Mouse (Mus musculus): ENCODE measurements around the gene Grin2a.
A peak's percentile ranks its signal among the peaks of the same experiment; 100 is the strongest.

The Grin2a gene

GRCm38 (mm10) chr16:9994951-9995813 lies at the start of gene Grin2a:
Gene Grin2a (minus strand): TSS chr16:9995560.
- DNase-seq: no peak

DNA sequence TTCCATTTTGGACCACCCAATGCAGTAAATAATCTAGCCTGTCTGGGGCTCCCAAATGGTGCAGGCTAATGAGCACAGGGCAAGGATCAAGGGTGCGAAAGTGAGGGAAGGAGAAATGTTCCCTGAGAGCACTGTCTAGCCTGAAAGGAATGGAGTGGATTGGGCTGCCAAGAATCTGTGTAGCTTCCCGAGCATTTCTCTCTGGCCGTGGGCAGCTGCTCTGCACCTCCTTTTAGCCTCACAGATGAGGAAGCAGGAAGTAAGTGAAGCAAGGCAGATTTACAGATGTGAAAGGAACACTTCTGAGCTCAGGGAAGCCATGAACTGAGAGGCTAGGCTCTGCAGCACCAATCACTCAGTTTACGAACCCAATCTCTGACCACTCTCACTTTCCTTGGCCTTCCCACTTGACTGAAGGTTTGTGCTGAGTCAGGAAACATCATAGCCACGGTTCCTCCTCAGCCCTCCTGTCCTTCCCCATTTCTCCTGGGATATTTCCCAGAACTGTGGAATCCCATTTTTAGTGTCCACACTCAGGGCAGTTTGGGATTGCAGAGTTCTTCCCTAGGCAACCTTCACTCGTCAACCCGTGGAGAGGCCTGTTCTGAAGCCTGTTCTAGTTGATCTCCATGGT lies 40.3 kb upstream of the Grin2a start:
- DNase-seq: no peak

- no peak for DNase-seq
Measured at GRCm38 (mm10) chr16:10033416-10033979, 38.1 kb upstream of the Grin2a start.

DNA sequence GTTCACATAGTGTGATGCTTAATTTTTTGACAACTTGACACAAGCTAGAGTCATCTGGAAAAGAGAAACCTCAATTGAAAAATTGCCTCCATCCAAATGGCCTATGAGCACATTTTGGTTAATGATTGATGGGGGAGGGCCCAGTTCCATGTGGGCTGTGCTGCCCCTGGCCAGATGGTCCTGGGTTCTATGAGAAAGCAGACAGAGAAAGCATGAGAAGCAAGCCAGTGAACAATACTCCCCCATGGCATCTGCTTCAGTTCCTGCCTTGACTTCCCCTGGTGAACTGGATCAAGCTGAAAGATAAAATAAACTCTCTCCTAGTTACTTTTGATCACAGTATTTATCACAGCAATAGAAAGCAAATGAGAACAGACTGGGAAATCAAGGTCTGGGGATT lies 36.5 kb upstream of the Grin2a start:
- DNase-seq: no peak

DNA sequence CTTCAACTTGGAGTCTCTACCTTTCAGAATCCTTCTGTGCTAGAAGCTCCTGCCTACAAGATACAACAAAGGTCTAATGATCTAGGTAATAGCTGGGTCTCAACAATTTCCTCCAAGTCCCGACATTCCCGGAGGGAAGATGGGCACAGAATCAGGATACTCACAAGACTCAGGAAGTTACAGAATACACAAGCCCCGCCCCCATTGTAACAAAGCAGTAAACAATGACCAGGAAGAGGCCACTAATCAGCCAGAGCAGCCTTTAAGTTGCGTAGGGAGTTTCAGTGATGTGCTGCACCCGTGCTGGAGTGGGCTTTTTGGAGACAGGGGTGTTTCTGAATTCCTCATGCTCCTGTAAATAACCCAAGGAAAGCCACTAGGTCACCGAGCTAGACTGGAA lies 31.4 kb upstream of the Grin2a start:
- no peak for DNase-seq

GRCm38 (mm10) chr16:10009743-10010142 lies 14.4 kb upstream of the Grin2a start:
- DNase-seq: no peak

GRCm38 (mm10) chr16:10005606-10006005 lies 10.2 kb upstream of the Grin2a start:
- DNase-seq: no peak

DNA sequence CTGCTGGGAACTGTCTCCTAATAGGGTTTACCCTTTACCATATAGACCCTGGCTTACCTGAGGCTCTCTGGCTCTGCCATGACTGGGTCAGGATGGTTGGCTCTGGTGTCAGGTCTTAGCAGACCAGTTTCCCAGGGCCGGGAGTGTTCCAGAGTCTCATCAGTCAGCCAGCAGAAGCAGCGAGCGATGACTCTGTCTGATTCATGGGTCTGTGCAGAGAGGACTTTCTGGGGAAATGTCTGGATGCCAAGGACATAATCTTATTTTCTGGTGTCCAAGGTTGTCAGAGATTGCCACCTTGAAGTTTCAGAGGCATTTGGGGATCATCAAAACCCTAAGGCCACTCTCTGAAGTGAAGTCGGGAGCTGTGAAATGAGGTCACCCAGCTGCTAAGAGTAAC lies 8.7 kb upstream of the Grin2a start:
- DNase-seq: no peak

DNA sequence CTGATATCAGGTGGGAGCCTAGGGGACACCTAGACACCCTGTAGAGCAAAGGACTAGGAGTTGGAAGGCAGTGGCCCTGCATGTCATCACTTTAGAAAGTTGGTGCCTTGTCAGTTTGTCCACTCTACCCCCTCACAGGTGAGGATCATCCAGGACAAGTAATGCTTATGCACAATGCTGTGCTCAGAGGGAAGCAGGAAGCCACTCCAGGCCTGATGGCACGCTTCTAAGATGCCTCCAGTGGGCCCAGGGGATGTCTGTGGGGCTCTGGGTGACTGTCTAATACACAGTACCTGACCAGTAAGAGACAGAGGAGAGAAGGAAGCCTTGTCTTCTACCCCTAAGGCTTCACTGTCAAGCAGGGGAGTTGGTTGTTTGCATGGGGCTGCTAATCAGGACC lies 7.6 kb upstream of the Grin2a start:
- DNase-seq: no peak

DNA sequence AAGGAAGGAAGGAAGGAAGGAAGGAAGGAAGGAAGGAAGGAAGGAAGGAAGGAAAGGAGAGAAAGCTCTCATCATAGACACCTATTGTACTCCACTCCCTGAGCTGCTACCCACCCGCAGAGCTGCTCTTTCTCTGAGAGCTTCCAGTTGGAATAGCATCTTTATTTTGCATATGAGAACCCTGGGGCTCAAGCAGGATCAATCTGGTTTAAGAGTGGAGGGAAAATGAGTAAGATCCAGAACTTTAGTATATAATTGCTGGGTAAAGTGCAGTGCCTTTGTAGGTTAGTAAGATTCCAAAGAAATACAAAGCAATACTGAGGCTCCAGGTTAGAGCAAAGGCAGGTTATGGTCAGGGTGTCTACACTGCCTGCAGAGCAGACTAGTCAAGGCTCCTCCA lies 6.2 kb upstream of the Grin2a start:
- DNase-seq: no peak

GRCm38 (mm10) chr16:9999926-10000325 lies 4.6 kb upstream of the Grin2a start:
- no peak for DNase-seq

GRCm38 (mm10) chr16:9997931-9998330 lies 2.6 kb upstream of the Grin2a start:
- no peak for DNase-seq

DNA sequence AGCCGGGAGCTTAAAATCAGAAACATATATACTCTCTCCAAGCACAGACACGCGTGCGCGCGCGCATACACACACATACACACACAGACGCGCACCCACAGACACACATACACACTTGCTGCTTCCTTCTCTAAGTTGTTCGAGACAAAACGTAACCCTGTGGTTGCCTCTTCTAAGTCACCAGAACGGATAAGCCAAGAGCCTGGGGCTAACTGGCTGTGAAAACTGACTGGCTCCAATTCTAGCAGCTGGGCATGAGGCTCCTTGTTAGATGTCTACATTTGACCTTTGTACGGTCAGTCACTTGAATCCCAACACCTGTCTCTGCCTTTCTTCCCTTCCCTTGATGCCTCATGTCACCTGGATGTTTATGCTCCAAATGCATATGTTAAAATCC lies 452 bp upstream of the Grin2a start:
- DNase-seq: no peak

GRCm38 (mm10) chr16:9994041-9994950 lies 1.1 kb downstream of the Grin2a start:
- DNase-seq: no peak

GRCm38 (mm10) chr16:9993255-9994040 lies 1.9 kb downstream of the Grin2a start:
- DNase-seq: peak; percentile 12

DNA sequence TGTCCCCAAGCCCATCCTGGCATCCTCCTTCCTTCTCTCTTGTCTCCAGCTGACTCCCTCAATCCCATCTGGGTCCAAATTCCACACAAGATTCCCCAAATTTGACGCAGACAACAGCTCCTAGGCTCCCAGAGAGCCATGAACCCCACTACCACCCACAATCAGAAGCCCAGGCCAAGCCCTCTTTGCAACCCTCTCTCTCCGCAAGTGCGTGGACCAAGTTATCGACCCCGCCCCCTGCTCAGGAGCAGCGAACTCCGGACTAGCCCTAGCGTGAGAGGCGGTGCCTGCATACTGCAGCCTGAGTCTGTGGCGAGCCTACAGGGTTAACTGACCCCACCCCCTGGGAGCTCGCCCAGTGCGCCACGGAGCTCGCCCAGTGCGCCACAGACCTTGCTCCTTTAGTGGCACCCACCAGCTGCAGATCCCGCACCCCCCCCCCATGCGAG lies 2.6 kb downstream of the Grin2a start:
- DNase-seq: no peak

- DNase-seq: no peak
Measured at GRCm38 (mm10) chr16:9992076-9992772, 3.1 kb downstream of the Grin2a start.

DNA sequence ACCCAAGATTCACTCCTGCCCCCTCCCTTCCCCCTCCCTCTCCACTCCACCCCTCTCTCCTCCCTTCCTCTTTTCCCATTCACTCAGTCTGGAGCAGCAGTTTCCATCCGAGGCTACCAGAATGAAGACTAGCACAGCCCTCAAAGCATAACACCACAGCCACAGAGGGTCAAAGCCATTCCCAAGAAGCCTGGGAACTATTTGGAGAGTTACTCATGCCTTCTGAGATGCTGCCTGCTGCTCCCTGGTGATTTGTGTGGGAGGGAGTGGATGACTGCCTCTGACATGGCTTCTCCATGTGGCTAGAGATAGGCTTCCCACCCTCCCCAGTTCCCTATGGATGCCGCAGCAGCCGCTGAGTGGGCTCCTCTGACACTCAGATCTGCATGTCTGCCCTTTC lies 10.3 kb downstream of the Grin2a start:
- DNase-seq: no peak

- no peak for DNase-seq
Measured at GRCm38 (mm10) chr16:9980641-9981040, 14.7 kb downstream of the Grin2a start.

DNA sequence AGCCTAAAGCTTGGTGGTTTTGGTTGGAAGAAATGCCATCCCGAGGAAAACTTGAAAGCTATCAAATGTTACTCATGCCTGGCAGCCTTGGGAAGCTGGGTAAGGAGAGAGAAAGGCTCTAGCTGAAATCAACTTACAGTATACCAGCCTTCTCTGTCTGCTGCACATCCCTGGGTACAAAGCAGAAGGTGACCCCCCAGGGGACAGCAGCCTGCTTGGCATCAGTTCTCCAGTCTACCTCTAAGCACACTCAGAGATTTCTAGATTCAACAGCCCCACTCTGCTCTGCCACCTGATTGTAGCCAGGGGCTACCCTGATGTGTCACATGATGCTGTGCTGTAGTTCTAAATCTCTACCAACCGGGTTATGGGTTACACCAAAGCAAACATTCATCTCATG lies 17.2 kb downstream of the Grin2a start:
- no peak for DNase-seq

DNA sequence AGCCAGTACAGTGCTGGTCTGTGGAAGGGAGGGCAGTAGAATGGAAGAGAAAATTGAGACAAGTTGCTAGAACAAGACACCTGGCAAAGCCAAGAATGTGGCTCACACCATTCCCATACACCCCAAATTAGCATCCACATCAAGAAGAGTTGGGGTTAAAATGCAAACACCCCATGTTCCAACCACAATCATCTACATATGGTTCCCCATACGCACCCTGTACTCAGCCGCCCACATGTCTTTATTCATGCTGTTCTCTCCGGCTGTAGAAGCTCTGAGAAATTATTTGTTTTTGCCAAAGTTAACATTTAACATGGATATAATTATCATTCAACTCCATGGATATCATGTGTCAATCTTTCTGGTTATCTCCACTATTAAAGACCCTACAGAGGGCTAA lies 22.7 kb downstream of the Grin2a start:
- DNase-seq: no peak

DNA sequence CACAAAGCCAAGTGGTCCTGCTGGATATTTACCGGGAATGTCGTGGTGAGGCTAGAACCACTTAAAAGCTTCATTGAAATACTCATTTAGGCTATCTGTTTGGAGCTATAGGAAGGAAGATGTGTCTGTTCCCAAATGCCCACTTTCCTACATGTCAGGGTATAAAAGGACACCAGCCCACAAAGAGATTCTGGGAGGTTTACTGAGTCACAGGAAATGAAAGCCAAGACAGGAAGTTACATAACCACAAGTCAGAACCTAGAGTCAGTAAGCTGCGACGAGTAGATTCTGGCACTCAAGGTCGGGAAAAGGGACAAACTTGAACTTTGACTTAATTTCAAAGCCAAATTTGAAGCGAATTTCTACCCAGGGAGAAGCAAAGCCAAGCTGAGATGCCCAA lies 30.9 kb downstream of the Grin2a start:
- no peak for DNase-seq

All from lung, postnatal 36 days (tissue).